Mouse (Mus musculus): ENCODE measurements at regions not wholly inside any gene's neighbourhood (a gene's known extent, or its start where the extent isn't known, plus 50 kb on each side); places are given as distances from the start of the nearest gene placed in this dataset.
A peak's percentile ranks its signal among the peaks of the same experiment; 100 is the strongest.

- ATAC-seq (ENCODE audit: low FRiP score) = peak; percentile 74
These were observed 54.6 kb upstream of the C1galt1 start for GRCm38 (mm10) chr6:7790040-7790439.

GRCm38 (mm10) chr6:7789071-7789470 lies 55.6 kb upstream of the C1galt1 start:
- 81% methylated on average over 3 of the region's 3 CpGs for WGBS
- no peak overlapping the region for H3K4me2 ChIP-seq
- H3K27ac ChIP-seq (replicated peaks) = no peak overlapping the region
- H3K27me3 ChIP-seq (replicated peaks) = no peaks in the 10 kb centered on the region
- H3K4me3 ChIP-seq (replicated peaks) = no peak overlapping the region
- H3K36me3 ChIP-seq = no peaks in the 10 kb centered on the region
- H3K4me1 ChIP-seq = 0 out of 2 replicates have a peak, but pooled peaks cover 4% of the 10 kb centered on the region
- no peaks in the 10 kb centered on the region for H3K9me3 ChIP-seq (replicated peaks)
- ATAC-seq (ENCODE audit: low FRiP score) = no peak
- H3K9ac ChIP-seq (replicated peaks) = no peak overlapping the region

More at GRCm38 (mm10) chr6:7790040-7790439, 54.6 kb upstream of the C1galt1 start:
- Histone ChIP-seq H3K4me1 (0 out of 2 replicates have a peak, but pooled peaks cover 4% of the 10 kb centered on the region), H3K9ac (replicated peaks) (no peak overlapping the region), H3K36me3 (no peaks in the 10 kb centered on the region), H3K27ac (replicated peaks) (no peak overlapping the region), H3K4me2 (no peak overlapping the region), H3K9me3 (replicated peaks) (no peaks in the 10 kb centered on the region), H3K4me3 (replicated peaks) (no peak overlapping the region), H3K27me3 (replicated peaks) (no peaks in the 10 kb centered on the region)
- WGBS = 8% methylated on average over 3 of the region's 3 CpGs

GRCm38 (mm10) chr6:7785407-7785806 lies 59.2 kb upstream of the C1galt1 start:
- H3K9me3 ChIP-seq (replicated peaks) = no peaks in the 10 kb centered on the region
- 37% methylated on average over 4 of the region's 4 CpGs for WGBS
- no peak overlapping the region for H3K27ac ChIP-seq (replicated peaks)
- no peak overlapping the region for H3K4me3 ChIP-seq (replicated peaks)
- 0 out of 2 replicates have a peak, but pooled peaks cover 4% of the 10 kb centered on the region for H3K4me1 ChIP-seq
- ATAC-seq (ENCODE audit: low FRiP score) = no peak
- no peak overlapping the region for H3K9ac ChIP-seq (replicated peaks)
- no peak overlapping the region for H3K4me2 ChIP-seq
- no peaks in the 10 kb centered on the region for H3K36me3 ChIP-seq
- H3K27me3 ChIP-seq (replicated peaks) = no peaks in the 10 kb centered on the region

GRCm38 (mm10) chr6:7783059-7783458 lies 61.6 kb upstream of the C1galt1 start:
- Histone ChIP-seq H3K9ac (replicated peaks) (no peak overlapping the region), H3K4me1 (no peaks in the 10 kb centered on the region), H3K4me3 (replicated peaks) (no peak overlapping the region), H3K27ac (replicated peaks) (no peak overlapping the region), H3K27me3 (replicated peaks) (no peaks in the 10 kb centered on the region), H3K36me3 (no peaks in the 10 kb centered on the region), H3K9me3 (replicated peaks) (no peaks in the 10 kb centered on the region), H3K4me2 (no peak overlapping the region)
- whole genome bisulfite sequencing = 80% methylated on average over 1 of the region's 1 CpGs
- no peak for ATAC-seq (ENCODE audit: low FRiP score)

GRCm38 (mm10) chr6:7779959-7780358 lies 64.7 kb upstream of the C1galt1 start:
- no peaks in the 10 kb centered on the region for H3K9me3 ChIP-seq (replicated peaks)
- no peak for ATAC-seq (ENCODE audit: low FRiP score)
- no peak overlapping the region for H3K4me3 ChIP-seq (replicated peaks)
- H3K9ac ChIP-seq (replicated peaks) = no peak overlapping the region
- H3K4me1 ChIP-seq = no peaks in the 10 kb centered on the region
- H3K4me2 ChIP-seq = no peak overlapping the region
- H3K27ac ChIP-seq (replicated peaks) = no peak overlapping the region
- no peaks in the 10 kb centered on the region for H3K36me3 ChIP-seq
- H3K27me3 ChIP-seq (replicated peaks) = no peaks in the 10 kb centered on the region
- WGBS = 93% methylated on average over 2 of the region's 2 CpGs

GRCm38 (mm10) chr6:7778642-7779404 lies 65.8 kb upstream of the C1galt1 start:
- Histone ChIP-seq H3K36me3 (no peaks in the 10 kb centered on the region), H3K4me3 (replicated peaks) (no peak overlapping the region)
- WGBS = 52% methylated on average over 7 of the region's 7 CpGs

GRCm38 (mm10) chr6:7768421-7768820 lies 75.4 kb upstream of the Asns start:
- no peak overlapping the region for H3K27ac ChIP-seq (replicated peaks)
- H3K36me3 ChIP-seq = no peaks in the 10 kb centered on the region
- H3K27me3 ChIP-seq (replicated peaks) = no peaks in the 10 kb centered on the region
- no peak overlapping the region for H3K4me2 ChIP-seq
- H3K4me3 ChIP-seq (replicated peaks) = no peak overlapping the region
- no peaks in the 10 kb centered on the region for H3K4me1 ChIP-seq
- H3K9me3 ChIP-seq (replicated peaks) = no peaks in the 10 kb centered on the region
- no peak for ATAC-seq (ENCODE audit: low FRiP score)
- H3K9ac ChIP-seq (replicated peaks) = no peak overlapping the region

More at GRCm38 (mm10) chr6:7778642-7779404, 65.8 kb upstream of the C1galt1 start:
- no peaks in the 10 kb centered on the region for H3K4me1 ChIP-seq
- no peaks in the 10 kb centered on the region for H3K27me3 ChIP-seq (replicated peaks)
- ATAC-seq (ENCODE audit: low FRiP score) = no peak
- 0 out of 2 replicates have a peak overlapping the region, but pooled peaks have one; percentile 13 for H3K27ac ChIP-seq (replicated peaks)
- H3K9ac ChIP-seq (replicated peaks) = no peak overlapping the region
- no peak overlapping the region for H3K4me2 ChIP-seq
- no peaks in the 10 kb centered on the region for H3K9me3 ChIP-seq (replicated peaks)

GRCm38 (mm10) chr6:7767631-7768030 lies 74.6 kb upstream of the Asns start:
- H3K27ac ChIP-seq (replicated peaks) = no peak overlapping the region
- ATAC-seq (ENCODE audit: low FRiP score) = no peak
- WGBS = 82% methylated on average over 4 of the region's 4 CpGs

GRCm38 (mm10) chr6:7759385-7759784 lies 66.3 kb upstream of the Asns start:
- Histone ChIP-seq H3K27ac (replicated peaks) (no peak overlapping the region), H3K27me3 (replicated peaks) (no peaks in the 10 kb centered on the region), H3K4me3 (replicated peaks) (no peak overlapping the region), H3K9ac (replicated peaks) (no peak overlapping the region), H3K36me3 (no peaks in the 10 kb centered on the region), H3K4me2 (no peak overlapping the region), H3K4me1 (no peaks in the 10 kb centered on the region), H3K9me3 (replicated peaks) (no peaks in the 10 kb centered on the region)
- no peak for ATAC-seq (ENCODE audit: low FRiP score)
- WGBS = 84% methylated on average over 5 of the region's 5 CpGs

More at GRCm38 (mm10) chr6:7767631-7768030, 74.6 kb upstream of the Asns start:
- Histone ChIP-seq H3K4me1 (no peaks in the 10 kb centered on the region), H3K9me3 (replicated peaks) (no peaks in the 10 kb centered on the region), H3K36me3 (no peaks in the 10 kb centered on the region), H3K27me3 (replicated peaks) (no peaks in the 10 kb centered on the region), H3K9ac (replicated peaks) (no peak overlapping the region), H3K4me3 (replicated peaks) (no peak overlapping the region), H3K4me2 (no peak overlapping the region)

- Histone ChIP-seq H3K9me3 (replicated peaks) (no peaks in the 10 kb centered on the region), H3K36me3 (no peaks in the 10 kb centered on the region), H3K4me3 (replicated peaks) (no peak overlapping the region), H3K4me2 (no peak overlapping the region), H3K4me1 (no peaks in the 10 kb centered on the region), H3K27me3 (replicated peaks) (no peaks in the 10 kb centered on the region), H3K27ac (replicated peaks) (no peak overlapping the region), H3K9ac (replicated peaks) (no peak overlapping the region)
- no peak for ATAC-seq (ENCODE audit: low FRiP score)
- 90% methylated on average over 2 of the region's 2 CpGs for WGBS
These were observed 60.8 kb upstream of the Asns start for GRCm38 (mm10) chr6:7753895-7754294.

- H3K4me1 ChIP-seq = no peaks in the 10 kb centered on the region
- H3K9me3 ChIP-seq (replicated peaks) = no peaks in the 10 kb centered on the region
- WGBS = 58% methylated on average over 5 of the region's 5 CpGs
- no peak for ATAC-seq (ENCODE audit: low FRiP score)
- H3K36me3 ChIP-seq = no peaks in the 10 kb centered on the region
- H3K4me3 ChIP-seq (replicated peaks) = no peak overlapping the region
- no peaks in the 10 kb centered on the region for H3K27me3 ChIP-seq (replicated peaks)
- H3K9ac ChIP-seq (replicated peaks) = no peak overlapping the region
- no peak overlapping the region for H3K4me2 ChIP-seq
- no peak overlapping the region for H3K27ac ChIP-seq (replicated peaks)
These were observed 60.0 kb upstream of the Asns start for GRCm38 (mm10) chr6:7752885-7753611.

GRCm38 (mm10) chr6:7748536-7748935 lies 55.5 kb upstream of the Asns start:
- H3K9ac ChIP-seq (replicated peaks) = no peak overlapping the region
- no peaks in the 10 kb centered on the region for H3K27me3 ChIP-seq (replicated peaks)
- ATAC-seq (ENCODE audit: low FRiP score) = no peak
- H3K4me3 ChIP-seq (replicated peaks) = no peak overlapping the region
- H3K9me3 ChIP-seq (replicated peaks) = no peaks in the 10 kb centered on the region
- H3K4me2 ChIP-seq = no peak overlapping the region
- no peaks in the 10 kb centered on the region for H3K4me1 ChIP-seq
- WGBS = 87% methylated on average over 3 of the region's 3 CpGs
- H3K27ac ChIP-seq (replicated peaks) = no peak overlapping the region
- H3K36me3 ChIP-seq = no peaks in the 10 kb centered on the region
